Mouse (Mus musculus): ENCODE measurements around the gene Rusc1. TPM values are rescaled to one million over a fixed set of nuclear protein-coding genes. Genes with fewer than 3 reads are reported as not detected.
"Not testable (repeated sequence)": the region's sequence is repeated elsewhere in the genome, so short reads cannot be mapped to it uniquely, and the experiment has no call there.

Gene Rusc1
- polyA plus RNA-seq, 1 experiment from 2014 or later: 19.7 TPM

DNA sequence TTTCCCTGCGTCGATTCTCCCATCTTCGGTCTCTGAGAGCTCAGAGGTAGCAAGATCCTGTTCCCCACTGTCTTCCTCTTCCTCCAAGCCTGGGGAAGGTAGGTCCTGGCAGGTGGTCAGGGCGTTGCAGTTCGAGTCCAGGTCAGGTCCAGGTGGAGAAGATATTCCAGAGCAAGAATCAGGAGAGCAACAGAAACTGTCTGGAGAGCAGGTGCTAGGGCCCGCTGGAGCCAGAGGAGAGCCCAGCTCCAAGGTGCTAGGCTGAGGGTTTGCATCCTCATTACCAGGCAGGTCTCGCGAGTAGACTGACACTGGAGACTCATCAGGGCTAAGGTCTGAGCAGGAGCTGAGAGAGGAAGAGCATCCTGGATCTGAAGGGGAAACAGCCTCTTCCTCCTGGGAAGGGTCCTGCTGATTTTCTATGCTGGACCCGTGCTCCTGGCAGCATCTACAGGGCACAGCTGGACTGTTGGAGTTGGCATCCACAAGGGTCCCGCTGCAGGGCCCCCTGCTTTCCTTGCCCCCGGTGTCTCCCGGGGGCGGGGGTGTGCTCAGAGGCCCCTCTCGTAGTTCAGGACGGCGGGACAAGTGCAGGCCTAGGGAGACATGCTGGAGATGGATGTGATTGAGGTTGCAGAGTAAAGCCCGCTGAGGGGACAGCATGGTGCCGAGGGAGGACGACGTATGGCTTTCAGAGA, 1.2 kb downstream of the Rusc1 start:
- Histone ChIP-seq H3K27ac (no peak overlapping the region), H3K4me1 (peaks cover 61% of the 10 kb centered on the region), H3K9ac (peak overlapping the region; percentile 68; the same call in 1 of the 2 replicates), H3K36me3 (peaks cover 31% of the 10 kb centered on the region), H3K27me3 (peaks cover 20% of the 10 kb centered on the region), H3K4me2 (peak overlapping the region; percentile 100), H3K9me3 (replicated peaks) (no peaks in the 10 kb centered on the region), H3K4me3 (replicated peaks) (peak overlapping the region; percentile 69)
- 8% methylated on average over 20 of the region's 20 CpGs for WGBS
- no peak for ATAC-seq (replicated peaks; ENCODE audit: low FRiP score)

DNA sequence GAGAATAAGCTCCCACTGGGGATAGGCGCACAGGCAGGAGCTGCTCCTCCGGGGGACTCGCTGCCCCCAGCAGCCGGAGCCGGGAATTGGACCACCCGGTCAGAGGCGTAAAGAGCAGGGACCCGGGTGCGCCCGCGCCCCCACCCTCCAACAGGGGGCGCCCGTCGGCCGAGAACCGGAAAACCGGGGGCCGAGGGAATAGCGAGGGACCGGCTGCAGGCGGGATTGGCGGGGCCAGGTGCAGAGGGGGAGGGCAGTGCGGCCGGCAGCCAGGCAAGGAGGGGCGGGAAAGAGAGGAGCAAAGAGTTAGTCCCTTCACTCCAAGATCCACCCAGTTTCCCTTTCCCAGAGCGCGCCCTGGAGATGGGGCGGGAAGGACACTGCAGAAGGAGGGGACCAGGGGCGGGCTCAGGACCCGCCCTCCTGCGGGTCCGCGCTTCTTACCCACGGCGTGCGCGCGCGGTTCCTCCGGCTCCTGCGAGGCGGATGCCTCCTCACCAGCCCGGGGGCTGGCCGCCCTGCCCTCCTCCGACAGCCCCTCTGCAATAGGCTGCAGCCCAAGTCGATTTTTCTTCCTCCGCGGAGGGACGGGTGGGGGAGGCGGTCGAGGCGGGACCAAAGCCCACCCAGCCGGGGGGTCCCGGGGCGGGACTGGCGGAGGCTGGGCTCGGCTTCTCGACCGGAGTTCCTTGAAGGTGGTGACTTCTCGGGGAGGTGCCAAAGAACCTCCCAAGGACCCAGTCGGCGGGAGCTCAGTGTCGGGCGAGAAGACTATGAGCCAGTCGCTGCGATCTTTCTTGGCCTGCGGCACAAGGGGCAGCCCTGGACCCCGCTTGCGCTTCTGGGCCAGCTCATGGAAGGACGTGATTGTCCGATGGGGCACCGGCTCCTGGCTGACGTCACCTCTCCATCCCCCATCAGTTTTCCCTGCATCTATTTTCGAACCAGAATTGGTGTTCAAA, 2.1 kb downstream of the Rusc1 start:
- ATAC-seq (replicated peaks; ENCODE audit: low FRiP score): peak; percentile 73

DNA sequence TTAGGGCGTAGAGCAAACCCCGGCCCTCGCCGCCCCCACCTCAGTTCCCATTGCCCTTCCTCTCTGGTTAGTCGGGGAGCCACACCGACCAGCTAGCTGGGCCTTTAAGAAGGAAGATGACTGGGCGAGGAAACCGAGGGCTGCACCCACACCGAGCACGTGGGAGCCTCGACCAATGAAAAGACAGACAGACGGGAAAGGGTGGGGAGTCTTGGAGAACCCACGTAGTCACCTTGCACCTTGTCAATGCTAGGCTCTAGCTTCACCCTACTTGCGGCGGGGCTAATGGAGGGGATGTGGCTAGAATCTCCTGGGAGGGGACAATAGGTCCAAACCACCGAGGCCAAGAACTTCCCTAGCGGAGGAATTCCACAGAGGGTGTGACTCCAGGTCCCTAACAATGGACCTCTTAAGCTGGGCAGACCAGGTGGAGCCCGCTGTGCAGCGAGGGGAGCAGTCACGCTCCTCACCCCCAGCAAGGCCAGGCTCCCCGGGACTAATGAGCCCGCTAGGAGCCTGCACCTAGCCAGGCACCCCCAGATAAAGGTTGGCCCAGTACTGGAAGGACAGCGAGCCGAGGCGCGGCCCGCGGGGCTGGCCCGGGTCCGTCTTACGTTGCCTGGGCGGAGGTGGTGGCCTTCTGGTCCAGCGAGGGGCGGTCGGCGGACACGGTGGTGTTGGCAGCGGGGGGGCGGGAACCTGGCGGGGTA, 3.1 kb downstream of the Rusc1 start:
- under 1% methylated on average over 40 of the region's 40 CpGs for WGBS
- H3K4me3 ChIP-seq (replicated peaks): peak overlapping the region; percentile 69
- H3K9me3 ChIP-seq (replicated peaks): no peaks in the 10 kb centered on the region
- H3K4me2 ChIP-seq: peak overlapping the region; percentile 100
- peak overlapping the region; percentile 68 for H3K9ac ChIP-seq
- H3K36me3 ChIP-seq: peaks cover 21% of the 10 kb centered on the region
- peak; percentile 77 for ATAC-seq (replicated peaks; ENCODE audit: low FRiP score)
- peaks cover 20% of the 10 kb centered on the region for H3K27me3 ChIP-seq
- peaks cover 61% of the 10 kb centered on the region for H3K4me1 ChIP-seq
- H3K27ac ChIP-seq: peak overlapping the region; percentile 90

More for the DNA sequence above, 2.1 kb downstream of the Rusc1 start:
- Histone ChIP-seq H3K27me3 (peaks cover 20% of the 10 kb centered on the region), H3K27ac (peak overlapping the region; percentile 90), H3K36me3 (peaks cover 27% of the 10 kb centered on the region), H3K4me2 (peak overlapping the region; percentile 100), H3K4me1 (peaks cover 61% of the 10 kb centered on the region), H3K9me3 (replicated peaks) (no peaks in the 10 kb centered on the region), H3K4me3 (replicated peaks) (peak overlapping the region; percentile 69), H3K9ac (peak overlapping the region; percentile 68)
- under 1% methylated on average over 70 of the region's 74 CpGs for WGBS

DNA sequence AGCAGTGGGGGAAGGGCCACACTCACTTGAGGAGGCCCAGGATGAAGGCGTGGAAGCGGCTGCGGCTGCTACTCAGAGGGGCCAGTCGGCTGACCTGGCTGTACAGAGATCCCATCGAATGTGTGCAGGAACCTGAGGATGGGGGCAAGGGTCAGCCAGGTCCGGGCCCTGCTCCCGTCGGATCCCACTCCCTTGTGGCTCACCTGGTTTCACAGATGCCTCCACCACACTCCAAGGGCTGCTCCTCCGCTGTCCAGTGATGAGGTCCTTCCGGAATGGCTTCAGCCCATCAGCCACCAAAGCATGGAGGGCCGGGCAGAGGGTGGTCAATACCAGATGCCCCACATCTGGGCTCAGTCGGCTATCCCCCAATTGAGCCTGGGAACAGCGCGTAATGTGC, 4.1 kb downstream of the Rusc1 start:
- ATAC-seq (replicated peaks; ENCODE audit: low FRiP score): no peak
- 42% methylated on average over 14 of the region's 14 CpGs for WGBS
- Histone ChIP-seq H3K4me1 (peaks cover 58% of the 10 kb centered on the region), H3K27me3 (peaks cover 20% of the 10 kb centered on the region), H3K4me3 (replicated peaks) (peak overlapping the region; percentile 69), H3K36me3 (peaks cover 14% of the 10 kb centered on the region; the same call in 1 of the 2 replicates), H3K9ac (peak overlapping the region; percentile 68), H3K27ac (no peak overlapping the region), H3K9me3 (replicated peaks) (no peaks in the 10 kb centered on the region), H3K4me2 (peak overlapping the region; percentile 100)

DNA sequence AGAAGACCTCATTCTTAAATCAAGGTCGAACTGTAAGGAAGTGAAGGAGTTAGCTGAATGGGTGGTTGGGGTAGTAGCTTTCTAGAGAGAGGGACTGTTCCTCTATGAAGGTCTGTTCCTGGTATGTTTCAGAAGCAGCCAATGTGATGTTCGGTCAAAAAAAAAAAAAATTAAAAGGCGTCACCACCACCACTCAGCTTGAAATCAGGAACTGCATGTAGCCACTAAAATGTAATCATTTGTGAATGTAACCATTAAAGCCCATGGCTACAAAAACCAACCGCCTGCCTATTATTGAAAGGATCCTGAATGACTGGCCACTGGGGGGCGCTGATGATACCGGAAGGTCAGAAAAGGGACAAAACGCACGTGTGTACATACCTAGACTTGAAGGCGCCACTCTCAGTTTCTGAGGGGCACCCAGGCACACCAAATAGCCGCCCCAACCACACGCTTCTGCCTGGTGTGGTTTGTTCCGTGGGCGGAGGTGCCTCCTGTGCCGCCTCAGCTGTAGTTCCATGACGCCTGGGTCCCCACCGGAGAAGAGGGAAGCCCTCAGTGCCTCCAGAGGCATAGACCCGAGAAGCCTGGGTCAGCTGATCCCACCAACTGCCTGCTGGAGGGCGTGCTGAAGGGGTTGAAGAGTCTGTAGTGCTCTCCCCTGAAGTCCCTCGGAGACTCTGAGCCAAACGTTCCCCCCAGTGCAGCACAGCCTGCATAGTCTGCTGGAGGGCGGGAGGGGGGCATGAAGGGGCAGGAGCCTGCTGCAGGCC, 5.6 kb downstream of the Rusc1 start:
- Histone ChIP-seq H3K27me3 (peaks cover 14% of the 10 kb centered on the region), H3K9ac (0 out of 2 replicates have a peak overlapping the region, but pooled peaks have one; percentile 21), H3K9me3 (replicated peaks) (no peaks in the 10 kb centered on the region), H3K27ac (peak overlapping the region; percentile 70), H3K4me2 (peak overlapping the region; percentile 100), H3K36me3 (peaks cover 16% of the 10 kb centered on the region; the same call in 1 of the 2 replicates), H3K4me3 (replicated peaks) (peak overlapping the region; percentile 22), H3K4me1 (peaks cover 50% of the 10 kb centered on the region)
- 30% methylated on average over 21 of the region's 21 CpGs for WGBS
- ATAC-seq (replicated peaks; ENCODE audit: low FRiP score): no peak

DNA sequence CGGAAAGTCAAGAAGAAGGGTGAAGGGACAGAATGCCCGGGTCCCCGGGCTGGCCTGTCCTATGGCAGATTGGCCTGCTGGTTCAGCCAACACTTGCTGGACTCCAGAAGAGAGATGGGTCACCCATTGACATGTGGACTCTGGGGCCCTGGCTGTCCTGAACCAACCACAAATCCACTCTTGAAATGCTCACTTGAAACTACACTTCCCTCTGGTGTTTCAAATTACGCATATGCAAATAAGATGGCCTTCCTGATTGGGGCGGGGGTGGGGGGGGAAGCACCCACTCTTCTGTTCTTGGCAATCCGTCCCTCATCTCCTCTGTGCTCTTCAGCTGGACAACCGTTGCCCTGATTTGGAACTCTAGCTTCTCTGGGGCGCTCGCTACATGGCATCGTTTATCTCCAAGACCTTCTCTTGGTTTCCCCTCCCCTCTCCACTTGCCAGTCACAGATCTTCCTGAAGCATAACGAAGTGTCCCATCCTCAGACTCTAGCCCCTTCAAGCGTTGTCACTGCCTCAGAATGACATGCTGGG, 8.4 kb downstream of the Rusc1 start:
- no peak overlapping the region for H3K27ac ChIP-seq
- no peak for ATAC-seq (replicated peaks; ENCODE audit: low FRiP score)
- 83% methylated on average over 12 of the region's 12 CpGs for WGBS
- no peak overlapping the region for H3K4me3 ChIP-seq (replicated peaks)
- peaks cover 33% of the 10 kb centered on the region for H3K36me3 ChIP-seq
- H3K27me3 ChIP-seq: no peaks in the 10 kb centered on the region
- no peak overlapping the region for H3K9ac ChIP-seq
- H3K4me2 ChIP-seq: no peak overlapping the region
- peaks cover 28% of the 10 kb centered on the region for H3K4me1 ChIP-seq
- H3K9me3 ChIP-seq (replicated peaks): no peaks in the 10 kb centered on the region

DNA sequence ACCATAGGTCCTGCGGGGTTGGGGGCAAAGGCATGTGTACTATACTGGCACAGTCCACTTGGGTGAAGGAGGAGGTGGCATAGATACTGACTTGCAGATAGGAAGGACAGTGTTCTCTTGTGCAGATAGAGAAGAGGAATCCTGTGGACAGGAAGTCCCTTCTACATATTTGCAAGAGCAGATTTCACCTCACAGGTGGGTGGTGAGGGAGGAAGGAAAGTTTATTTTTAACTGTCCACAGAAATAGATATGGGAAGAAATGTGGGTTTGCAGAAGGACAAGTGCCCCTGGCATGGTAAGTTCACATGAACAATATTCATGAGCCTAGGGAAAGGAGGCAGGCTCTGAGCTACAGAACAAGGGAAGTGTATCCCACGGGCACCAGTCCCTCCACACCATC, 9.0 kb downstream of the Rusc1 start:
- H3K4me2 ChIP-seq: no peak overlapping the region
- H3K4me1 ChIP-seq: peaks cover 22% of the 10 kb centered on the region
- H3K9ac ChIP-seq: no peak overlapping the region
- ATAC-seq (replicated peaks; ENCODE audit: low FRiP score): no peak
- 73% methylated on average over 2 of the region's 2 CpGs for WGBS
- peaks cover 39% of the 10 kb centered on the region for H3K36me3 ChIP-seq
- H3K9me3 ChIP-seq (replicated peaks): no peaks in the 10 kb centered on the region
- no peak overlapping the region for H3K4me3 ChIP-seq (replicated peaks)
- H3K27ac ChIP-seq: no peak overlapping the region
- no peaks in the 10 kb centered on the region for H3K27me3 ChIP-seq

DNA sequence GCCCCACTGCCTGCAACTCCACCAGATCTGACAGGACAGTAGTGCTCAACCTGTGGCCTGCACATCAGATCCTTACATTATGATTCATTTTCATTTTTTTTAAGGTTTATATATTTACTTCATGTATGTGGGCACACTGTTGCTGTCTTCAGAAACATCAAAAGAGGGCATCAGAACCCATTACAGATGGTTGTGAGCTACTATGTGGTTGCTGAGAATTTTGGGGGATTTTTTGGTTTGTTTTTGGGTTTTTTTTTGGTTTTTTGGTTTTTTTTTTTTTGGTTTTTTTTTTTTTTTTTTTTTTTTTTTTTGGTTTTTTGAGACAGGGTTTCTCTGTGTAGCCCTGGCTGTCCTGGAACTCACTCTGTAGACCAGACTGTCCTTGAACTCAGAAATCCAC, 10.8 kb downstream of the Rusc1 start:
- not testable (repeated sequence) for H3K9me3 ChIP-seq (replicated peaks); H3K4me2 ChIP-seq; H3K4me3 ChIP-seq (replicated peaks); H3K9ac ChIP-seq; H3K27ac ChIP-seq; ATAC-seq (replicated peaks; ENCODE audit: low FRiP score); H3K4me1 ChIP-seq; H3K27me3 ChIP-seq
- H3K36me3 ChIP-seq: peaks cover 56% of the 10 kb centered on the region

DNA sequence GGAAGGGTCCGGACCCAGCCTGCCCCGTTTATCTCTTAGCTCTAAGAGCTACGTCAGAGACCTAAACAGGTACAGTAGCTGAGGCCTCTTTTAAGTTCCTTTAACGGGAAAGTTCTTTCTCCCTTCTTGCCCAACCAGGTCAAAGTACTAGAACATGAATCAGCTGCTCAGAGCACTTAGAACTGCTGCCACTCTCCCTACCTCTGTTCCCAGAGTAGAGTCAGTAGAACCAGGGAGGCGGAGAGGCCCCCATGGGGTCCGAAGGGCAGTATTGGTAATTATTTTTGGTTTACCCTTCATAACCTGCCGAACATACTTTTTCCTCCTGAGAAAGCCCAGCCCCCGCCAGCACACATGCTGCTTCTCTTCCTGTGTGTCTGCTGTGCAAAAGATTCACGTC, 15.7 kb downstream of the Rusc1 start:
- Histone ChIP-seq H3K9me3 (replicated peaks) (no peaks in the 10 kb centered on the region), H3K4me3 (replicated peaks) (no peak overlapping the region), H3K4me1 (no peaks in the 10 kb centered on the region), H3K27ac (peak overlapping the region; percentile 22; the same call in 1 of the 2 replicates), H3K9ac (no peak overlapping the region), H3K4me2 (no peak overlapping the region), H3K36me3 (peaks cover 87% of the 10 kb centered on the region), H3K27me3 (no peaks in the 10 kb centered on the region)
- ATAC-seq (replicated peaks; ENCODE audit: low FRiP score): no peak
- WGBS: 87% methylated on average over 9 of the region's 9 CpGs

DNA sequence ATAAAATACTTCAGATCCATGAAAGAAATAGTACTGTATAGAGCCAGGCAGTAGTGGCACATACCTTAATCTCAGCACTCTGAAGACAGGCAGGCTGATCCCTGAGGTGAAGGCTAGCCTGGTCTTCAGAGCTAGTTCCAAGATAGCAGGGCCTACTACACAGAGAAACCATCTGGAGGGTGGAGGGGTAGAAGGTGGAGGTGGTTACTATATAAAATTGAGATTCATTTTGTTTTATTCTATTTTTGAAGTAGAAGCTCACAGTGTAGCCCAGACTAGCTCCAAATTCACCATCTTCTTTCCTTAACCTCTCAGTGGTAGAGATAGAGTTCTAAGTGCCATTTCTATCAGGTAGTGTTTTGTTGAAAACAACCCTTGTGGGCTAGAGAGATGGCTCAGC, 25.8 kb downstream of the Rusc1 start:
- Histone ChIP-seq H3K27ac (no peak overlapping the region), H3K9me3 (replicated peaks) (no peaks in the 10 kb centered on the region), H3K4me1 (no peaks in the 10 kb centered on the region), H3K4me2 (no peak overlapping the region), H3K36me3 (peaks cover 97% of the 10 kb centered on the region), H3K4me3 (replicated peaks) (no peak overlapping the region), H3K9ac (no peak overlapping the region), H3K27me3 (no peaks in the 10 kb centered on the region)
- no peak for ATAC-seq (replicated peaks; ENCODE audit: low FRiP score)

DNA sequence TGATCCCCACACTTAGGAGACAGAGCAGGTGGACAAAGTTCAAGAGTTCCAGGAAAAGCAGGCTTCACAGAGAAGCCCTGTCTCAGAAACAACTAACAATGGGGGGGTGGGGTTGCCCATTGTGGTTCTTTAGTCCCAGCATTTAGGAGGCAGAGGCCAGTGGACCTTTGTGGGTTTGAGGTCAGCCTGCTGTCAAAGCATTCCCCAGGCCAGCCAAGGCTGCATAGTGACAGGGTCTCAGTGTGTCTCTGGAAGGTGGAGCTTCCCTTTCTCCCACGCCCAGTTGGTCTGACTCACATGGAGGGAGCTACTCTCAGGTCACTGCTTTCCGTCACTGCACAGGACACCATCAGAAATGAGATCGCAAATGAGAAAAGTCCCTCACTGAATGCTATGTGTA, 31.4 kb downstream of the Rusc1 start:
- Histone ChIP-seq H3K4me3 (replicated peaks) (no peak overlapping the region), H3K27me3 (no peaks in the 10 kb centered on the region), H3K4me1 (no peaks in the 10 kb centered on the region), H3K9me3 (replicated peaks) (no peaks in the 10 kb centered on the region), H3K4me2 (no peak overlapping the region), H3K9ac (no peak overlapping the region), H3K27ac (no peak overlapping the region), H3K36me3 (peaks cover 97% of the 10 kb centered on the region)
- ATAC-seq (replicated peaks; ENCODE audit: low FRiP score): no peak
- WGBS: 75% methylated on average over 3 of the region's 3 CpGs

Data from kidney, embryonic 15.5 days (tissue).